Mouse (Mus musculus) splenic B cell, adult 2 months (primary cell): ENCODE measurements around the gene Arnt.

Experiments
- DNase-seq: peaks from one replicate; pipeline ENCODE4 v3.0.0-alpha.2; 2011; ENCODE audit warnings: low read depth, low spot score
- H3K27me3 ChIP-seq: 2 replicates; pipeline ENCODE4 v1.6.1; 2012; ENCODE audit warnings: mild to moderate bottlenecking, low read length, moderate library complexity, mixed read lengths; ENCODE audit not compliant: control insufficient read depth, poor library complexity, insufficient read depth, severe bottlenecking
- H3K36me3 ChIP-seq: 2 replicates; pipeline ENCODE4 v1.6.1; 2012; ENCODE audit warnings: mild to moderate bottlenecking, low read length, moderate library complexity, mixed read lengths; ENCODE audit not compliant: control insufficient read depth, poor library complexity, insufficient read depth, severe bottlenecking

The Arnt gene

GRCm38 (mm10) chr3:95498229-95498628 lies 64.0 kb downstream of the Arnt start:
- Histone ChIP-seq H3K36me3 (peaks cover 2% of the 10 kb centered on the region; the same call in 1 of the 2 replicates), H3K27me3 (no peaks in the 10 kb centered on the region; the same call in 1 of the 2 replicates)
- DNase-seq = no peak

GRCm38 (mm10) chr3:95499024-95499423 lies 64.8 kb downstream of the Arnt start, which contains the start of gene Ctsk:
Ctsk (plus strand) TSS chr3:95499256.
- H3K36me3 ChIP-seq = no peaks in the 10 kb centered on the region
- no peaks in the 10 kb centered on the region; the same call in 1 of the 2 replicates for H3K27me3 ChIP-seq
- DNase-seq = no peak

DNA sequence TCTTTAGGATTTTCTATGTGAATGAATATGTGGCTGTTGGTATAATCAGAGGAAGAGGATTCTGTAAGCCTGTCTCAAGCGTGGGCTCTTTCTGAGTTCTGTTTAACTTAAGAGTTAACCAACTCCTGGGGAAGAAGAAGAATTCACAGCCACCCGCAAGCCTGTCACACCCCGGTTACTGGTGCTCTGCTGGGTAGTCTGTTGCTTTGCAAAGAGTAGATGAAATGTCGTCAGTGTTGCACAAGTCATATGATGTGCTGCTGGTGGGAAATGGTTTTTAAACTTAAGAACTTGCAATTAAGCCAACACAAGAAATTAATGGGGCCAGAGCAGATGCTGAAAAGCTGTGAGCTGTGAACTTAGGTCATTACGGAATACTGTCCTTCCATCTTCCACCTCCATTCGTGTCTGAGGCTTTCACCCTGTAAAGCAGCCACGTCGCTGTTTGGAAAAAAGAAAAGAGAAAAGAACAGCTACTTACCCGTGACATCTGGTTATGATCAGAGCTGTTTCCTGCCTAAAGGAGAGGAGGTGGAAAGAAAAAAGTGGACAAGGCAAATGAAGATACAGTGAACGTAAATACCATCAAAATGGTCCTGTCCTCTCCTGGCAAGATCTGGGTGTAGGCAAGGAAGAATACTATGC lies 65.4 kb downstream of the Arnt start:
- DNase-seq = no peak
- H3K27me3 ChIP-seq = no peaks in the 10 kb centered on the region; the same call in 1 of the 2 replicates
- H3K36me3 ChIP-seq = no peaks in the 10 kb centered on the region

DNA sequence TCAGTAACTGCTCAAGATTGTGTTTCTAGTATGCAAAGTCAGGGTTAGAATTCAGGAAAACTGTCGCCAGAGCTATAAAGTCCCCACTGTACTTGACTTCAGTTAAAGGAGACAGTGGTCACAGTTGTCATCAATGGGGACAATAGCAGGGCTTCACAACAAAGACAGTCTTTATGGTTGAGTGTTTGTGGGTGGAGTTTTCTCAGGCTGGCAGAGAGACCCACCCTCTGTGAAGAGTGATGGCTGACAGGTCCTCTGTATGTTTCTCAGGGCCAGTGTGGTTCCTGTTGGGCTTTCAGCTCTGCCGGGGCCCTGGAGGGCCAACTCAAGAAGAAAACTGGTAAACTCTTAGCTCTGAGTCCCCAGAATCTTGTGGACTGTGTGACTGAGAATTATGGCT lies 68.1 kb downstream of the Arnt start:
- Histone ChIP-seq H3K36me3 (no peaks in the 10 kb centered on the region), H3K27me3 (no peaks in the 10 kb centered on the region; the same call in 1 of the 2 replicates)
- DNase-seq = no peak

- Histone ChIP-seq H3K36me3 (no peaks in the 10 kb centered on the region), H3K27me3 (no peaks in the 10 kb centered on the region)
- no peak for DNase-seq
Observed at GRCm38 (mm10) chr3:95509348-95509747, 75.2 kb downstream of the Arnt start.

DNA sequence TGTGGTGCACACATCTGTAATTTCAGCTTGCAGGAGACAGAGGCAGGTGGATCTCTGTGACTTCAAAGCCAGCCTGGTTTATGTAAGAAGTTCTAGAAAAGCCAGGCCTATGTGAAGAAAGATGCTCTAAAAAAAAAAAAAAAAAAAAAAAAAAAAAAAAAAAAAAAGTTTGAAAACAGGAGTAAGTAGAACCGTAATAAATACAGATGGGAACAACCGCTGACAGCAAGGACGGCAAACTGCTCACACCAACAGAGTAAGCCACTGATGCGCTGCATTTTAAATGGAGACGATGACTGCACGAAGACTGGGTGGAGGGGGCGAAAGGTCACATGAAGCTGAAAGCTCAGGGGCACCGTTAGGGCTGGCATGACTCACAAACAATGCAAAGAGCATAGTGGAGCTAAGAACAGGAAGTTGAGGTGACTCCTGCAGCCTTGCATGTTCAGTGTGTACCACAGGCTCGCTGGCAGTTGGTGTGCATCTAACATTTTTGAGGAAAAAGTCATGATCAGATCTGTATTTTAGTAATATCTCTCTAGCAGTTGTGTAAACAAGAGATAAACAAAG lies 77.5 kb downstream of the Arnt start:
- Histone ChIP-seq H3K36me3 (no peaks in the 10 kb centered on the region), H3K27me3 (no peaks in the 10 kb centered on the region)
- DNase-seq = peak; percentile 63

- no peak for DNase-seq
- H3K36me3 ChIP-seq = no peaks in the 10 kb centered on the region
- H3K27me3 ChIP-seq = no peaks in the 10 kb centered on the region
Observed at GRCm38 (mm10) chr3:95516614-95517041, 82.4 kb downstream of the Arnt start.

DNA sequence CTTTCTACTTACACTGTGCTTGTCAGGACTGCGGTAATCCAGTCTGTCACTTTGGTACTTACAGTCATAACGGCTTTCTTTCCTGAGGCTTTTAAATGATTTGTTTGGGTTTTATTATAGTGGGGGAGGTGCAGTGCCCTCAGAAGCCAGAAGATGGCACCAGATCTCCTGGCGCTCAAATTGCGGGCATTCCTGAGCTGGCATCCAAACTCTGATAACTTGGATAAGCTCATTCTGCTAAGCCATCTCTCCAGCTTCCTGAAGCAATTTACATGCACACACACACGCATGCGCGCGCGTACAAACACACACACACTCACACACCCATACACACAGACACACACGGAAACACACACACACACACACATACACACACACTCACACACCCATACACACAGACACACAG lies 83.3 kb downstream of the Arnt start:
- Histone ChIP-seq H3K27me3 (no peaks in the 10 kb centered on the region), H3K36me3 (no peaks in the 10 kb centered on the region)
- DNase-seq = peak; percentile 74

GRCm38 (mm10) chr3:95518891-95519290 lies 84.7 kb downstream of the Arnt start:
- no peak for DNase-seq
- H3K27me3 ChIP-seq = no peaks in the 10 kb centered on the region
- no peaks in the 10 kb centered on the region for H3K36me3 ChIP-seq

DNA sequence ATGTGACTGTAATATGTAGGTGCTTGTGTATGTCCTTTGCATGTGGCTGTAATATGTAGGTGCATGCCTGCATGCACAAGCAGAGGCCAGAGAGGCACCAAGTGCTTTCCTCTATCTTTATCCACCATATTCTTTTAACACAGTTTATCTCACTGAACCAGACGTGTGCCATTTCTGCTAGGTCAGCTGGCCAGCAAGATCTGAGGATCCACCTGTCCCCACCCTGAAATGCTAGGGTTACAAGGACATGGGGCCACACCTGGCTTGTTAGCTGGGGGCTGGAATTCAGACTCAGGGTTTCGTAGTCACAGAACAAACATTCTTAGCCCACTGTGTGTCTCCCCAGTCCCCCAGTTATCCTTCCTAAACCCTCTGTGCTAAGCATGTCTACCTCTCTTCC lies 85.1 kb downstream of the Arnt start:
- no peak for DNase-seq
- H3K36me3 ChIP-seq = no peaks in the 10 kb centered on the region
- H3K27me3 ChIP-seq = no peaks in the 10 kb centered on the region

GRCm38 (mm10) chr3:95520100-95520499 lies 85.9 kb downstream of the Arnt start:
- no peaks in the 10 kb centered on the region for H3K27me3 ChIP-seq
- no peaks in the 10 kb centered on the region for H3K36me3 ChIP-seq
- DNase-seq = no peak

GRCm38 (mm10) chr3:95521168-95521567 lies 87.0 kb downstream of the Arnt start:
- no peaks in the 10 kb centered on the region for H3K27me3 ChIP-seq
- DNase-seq = peak; percentile 75
- H3K36me3 ChIP-seq = no peaks in the 10 kb centered on the region

- DNase-seq = peak; percentile 52
- no peaks in the 10 kb centered on the region for H3K36me3 ChIP-seq
- H3K27me3 ChIP-seq = no peaks in the 10 kb centered on the region
Observed at GRCm38 (mm10) chr3:95523662-95524061, 89.5 kb downstream of the Arnt start.

GRCm38 (mm10) chr3:95524673-95525072 lies 90.5 kb downstream of the Arnt start:
- H3K27me3 ChIP-seq = no peaks in the 10 kb centered on the region
- DNase-seq = no peak
- peaks cover 4% of the 10 kb centered on the region for H3K36me3 ChIP-seq

GRCm38 (mm10) chr3:95526111-95526510 lies 91.9 kb downstream of the Arnt start:
- no peak for DNase-seq
- Histone ChIP-seq H3K27me3 (no peaks in the 10 kb centered on the region), H3K36me3 (peaks cover 4% of the 10 kb centered on the region)
